Mouse (Mus musculus) lung, postnatal 25 days (tissue): ENCODE data around the gene Pi4k2b.
"Not testable (repeated sequence)": the region's sequence is repeated elsewhere in the genome, so short reads cannot be mapped to it uniquely, and the experiment has no call there.

Experiments used
- DNase-seq: peaks from one replicate; pipeline ENCODE4 v3.0.0; 2022; ENCODE audit warnings: low spot score

Gene Pi4k2b

GRCm38 (mm10) chr5:52741391-52742111, at the start of gene Pi4k2b:
TSS of gene Pi4k2b (plus strand) at chr5:52741574.
- peak; percentile 87 for DNase-seq

DNA sequence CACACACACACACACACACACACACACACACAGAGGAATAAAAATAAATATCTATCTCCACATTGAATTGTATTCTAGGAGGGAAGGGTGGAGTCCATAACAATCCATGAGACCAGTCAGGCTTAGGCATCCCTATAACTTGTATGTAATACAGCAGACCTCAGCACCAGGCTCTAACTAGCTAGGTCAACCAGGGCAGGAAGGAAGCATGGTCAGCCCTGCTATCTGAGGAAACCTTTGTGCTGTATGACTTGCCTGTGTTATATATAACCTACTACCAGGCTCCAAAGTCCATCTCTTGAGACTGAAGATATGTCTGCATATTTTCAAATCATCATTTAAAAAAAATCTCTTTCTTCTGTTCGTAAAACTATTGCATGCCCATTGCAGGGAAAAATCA, 44.1 kb upstream of the Pi4k2b start:
- no peak for DNase-seq

GRCm38 (mm10) chr5:52697882-52698440, 43.4 kb upstream of the Pi4k2b start:
- DNase-seq = not testable (repeated sequence)

DNA sequence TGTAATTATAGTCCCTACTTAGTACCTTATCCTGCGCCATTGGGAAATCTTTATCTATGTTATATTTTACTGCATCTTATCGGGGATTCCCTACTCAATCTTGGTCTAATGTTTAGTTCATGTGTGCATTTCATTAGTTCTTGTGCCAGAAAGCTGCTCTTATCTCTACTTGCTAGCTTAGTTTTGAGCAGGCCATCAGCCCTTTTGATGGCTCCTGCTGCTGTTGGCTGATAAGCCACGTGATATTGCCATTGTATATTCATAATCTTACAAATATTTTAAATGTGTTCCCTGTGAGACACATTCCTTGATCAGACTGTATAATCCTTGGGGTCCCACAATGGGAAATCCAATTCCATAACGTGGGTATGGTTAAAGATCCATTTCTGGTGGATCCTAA, 36.8 kb upstream of the Pi4k2b start:
- no peak for DNase-seq

GRCm38 (mm10) chr5:52712704-52713103, 28.7 kb upstream of the Pi4k2b start:
- no peak for DNase-seq

DNA sequence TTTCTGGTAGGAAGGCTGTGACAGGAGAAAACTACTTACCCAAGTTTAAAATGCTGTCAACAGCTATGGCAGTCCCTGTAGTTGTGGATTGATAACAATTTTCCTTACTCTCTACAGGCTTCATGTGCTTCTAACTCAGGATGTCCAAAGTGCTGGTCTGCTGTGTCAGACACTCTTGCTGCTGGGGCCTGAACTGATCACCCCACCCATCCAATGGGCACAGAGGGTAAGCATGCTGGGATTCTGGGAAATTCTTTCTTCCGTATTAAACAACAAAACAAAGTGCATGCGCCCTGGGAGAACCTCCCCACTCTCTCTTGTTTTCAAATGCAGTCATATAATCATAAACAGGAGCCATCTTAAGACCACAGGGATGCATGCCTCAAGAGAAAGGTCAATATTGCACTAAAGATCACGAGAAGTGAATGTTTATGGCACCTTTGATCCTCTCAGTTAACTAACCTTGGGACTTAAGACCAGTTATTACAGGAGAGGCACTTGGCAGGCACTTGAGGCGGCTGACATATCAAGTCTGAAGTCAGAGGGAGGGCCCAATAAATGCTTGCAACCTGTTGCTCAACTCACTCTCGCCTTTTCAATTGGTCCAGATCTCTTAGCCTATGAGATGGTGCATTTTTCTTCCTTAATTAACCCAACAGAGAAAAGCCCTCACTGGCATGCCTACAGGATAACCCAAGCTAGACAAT, 24.5 kb upstream of the Pi4k2b start:
- DNase-seq = peak; percentile 69

DNA sequence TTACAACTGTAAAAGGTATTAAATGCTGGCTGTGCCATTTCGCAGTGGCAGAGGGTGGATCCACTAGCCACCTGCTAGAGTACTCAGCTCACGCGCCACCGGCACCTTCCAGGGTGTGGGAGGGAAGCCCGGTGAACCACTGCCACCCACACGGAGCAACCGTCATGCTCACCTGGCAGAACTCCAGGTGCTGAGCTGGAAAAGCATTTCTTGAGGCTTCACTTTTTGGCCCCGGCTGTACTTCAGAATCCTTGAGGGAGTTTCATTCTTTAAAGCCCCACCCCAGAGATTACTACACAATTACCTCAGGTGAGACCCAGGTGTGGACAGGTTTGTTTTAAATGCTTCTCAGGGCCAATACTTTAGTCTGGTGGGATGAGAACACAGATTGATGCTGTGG, 20.4 kb upstream of the Pi4k2b start:
- DNase-seq = peak; percentile 77

DNA sequence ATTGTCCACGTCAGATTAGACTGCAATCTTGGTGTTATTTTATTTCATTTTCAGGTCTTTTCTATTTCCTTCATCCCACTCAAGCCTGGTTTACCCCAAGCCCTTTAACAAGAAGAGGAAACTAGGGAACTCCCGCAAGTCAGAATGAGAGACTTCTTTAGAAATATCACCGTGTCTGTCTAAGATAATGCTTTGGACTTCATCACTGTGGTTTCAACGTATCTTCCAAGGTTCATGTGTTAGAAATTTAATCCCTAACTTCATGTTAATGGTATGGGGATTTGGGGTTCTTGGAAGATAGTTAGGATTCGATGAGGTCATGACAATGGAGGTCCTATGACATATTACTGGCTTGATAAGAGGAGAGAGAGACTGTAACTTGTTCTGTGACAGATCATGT, 13.6 kb upstream of the Pi4k2b start:
- no peak for DNase-seq

DNA sequence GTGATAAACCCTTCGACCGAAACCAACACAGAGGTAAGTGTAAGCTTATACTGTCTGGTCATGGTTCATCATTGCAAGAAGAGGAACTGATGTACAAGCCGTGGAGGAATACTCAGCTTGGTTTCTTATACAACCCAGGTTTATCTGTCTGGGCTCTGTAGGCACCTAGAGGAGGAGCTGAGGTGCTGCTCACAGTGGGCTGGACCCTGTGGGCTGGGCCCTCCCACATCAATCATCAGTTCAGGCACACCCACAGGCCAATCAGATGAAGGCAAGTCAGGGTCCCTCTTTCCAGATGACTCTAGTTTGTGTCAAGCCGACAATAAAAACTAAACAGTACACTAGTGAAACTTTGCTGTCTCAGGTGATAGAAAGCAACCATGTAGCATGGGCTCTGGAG, 8.6 kb upstream of the Pi4k2b start:
- no peak for DNase-seq

DNA sequence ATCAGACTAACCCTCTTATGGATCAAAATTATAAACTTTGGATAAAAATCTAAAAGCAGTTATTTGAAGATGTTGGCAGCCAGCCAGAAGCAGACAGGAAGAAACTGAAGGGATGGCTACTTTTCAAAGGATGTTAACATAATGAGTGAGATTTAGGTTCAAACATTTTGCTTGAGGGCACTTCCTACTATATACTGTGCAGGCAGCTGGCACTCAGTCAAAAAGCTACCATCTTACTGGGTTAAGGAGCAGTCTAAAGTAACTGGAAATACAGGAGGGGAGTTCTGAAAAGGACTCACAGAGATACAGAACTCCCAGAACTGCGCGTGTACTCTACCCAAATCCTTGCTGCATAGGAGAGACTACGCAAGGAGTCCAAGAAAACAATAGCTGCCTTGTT, 5.3 kb upstream of the Pi4k2b start:
- no peak for DNase-seq

DNA sequence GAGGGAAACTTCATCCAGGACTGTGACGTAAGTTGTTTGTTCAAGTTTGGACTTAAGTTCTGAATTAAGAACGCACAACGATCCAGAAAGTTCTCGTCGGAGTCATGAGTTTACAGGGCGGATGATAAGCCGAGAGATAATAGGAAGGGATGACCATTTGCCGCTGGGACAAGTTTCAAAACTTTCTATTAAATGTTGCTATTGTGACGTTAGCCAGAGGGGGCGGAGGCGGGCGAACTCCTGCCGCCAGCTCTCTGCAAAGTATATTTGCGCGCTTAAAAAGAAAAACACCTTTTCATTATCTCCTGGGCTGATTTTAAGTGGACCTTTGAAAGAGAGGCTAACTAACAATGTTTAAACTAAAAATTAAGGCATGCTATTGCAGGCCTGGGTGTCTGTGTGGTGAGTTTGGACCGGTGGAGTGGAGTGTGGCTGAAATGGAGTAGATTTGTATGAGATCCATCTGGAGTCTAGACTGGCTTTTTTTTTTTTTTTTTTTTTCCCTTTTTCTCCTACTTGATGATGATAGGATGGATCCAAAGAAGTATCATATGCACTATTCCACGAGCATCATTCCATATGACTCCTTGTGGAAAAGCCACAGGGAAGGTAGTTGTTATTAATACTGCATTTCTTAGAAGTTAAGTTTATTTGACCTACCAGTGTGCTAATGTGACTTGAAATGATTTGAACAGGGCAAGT, 889 bp downstream of the Pi4k2b start:
- DNase-seq = peak; percentile 59

DNA sequence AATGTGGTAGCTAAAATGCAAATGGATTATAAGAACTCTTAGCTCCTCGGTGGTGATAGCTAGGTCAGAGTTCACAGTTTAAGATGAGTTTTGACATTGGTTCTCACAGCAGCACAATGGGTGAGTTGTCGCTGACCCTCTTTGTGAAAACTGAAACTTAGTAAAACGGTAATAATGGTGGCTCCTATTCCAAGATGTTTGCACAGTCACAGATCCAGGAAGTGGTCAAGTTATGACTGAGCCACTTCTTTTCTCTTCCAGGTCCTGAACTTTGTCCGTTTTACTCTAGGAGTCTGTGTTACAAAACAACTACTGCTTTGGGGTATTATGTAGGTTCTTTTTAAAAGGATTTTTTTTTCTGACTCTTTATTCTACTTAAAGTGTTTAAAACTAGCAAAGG, 1.9 kb downstream of the Pi4k2b start:
- peak; percentile 17 for DNase-seq

- DNase-seq = no peak
These were observed 5.5 kb downstream of the Pi4k2b start for GRCm38 (mm10) chr5:52746920-52747319.

- peak; percentile 88 for DNase-seq
These were observed 7.4 kb downstream of the Pi4k2b start for GRCm38 (mm10) chr5:52748732-52749131.

DNA sequence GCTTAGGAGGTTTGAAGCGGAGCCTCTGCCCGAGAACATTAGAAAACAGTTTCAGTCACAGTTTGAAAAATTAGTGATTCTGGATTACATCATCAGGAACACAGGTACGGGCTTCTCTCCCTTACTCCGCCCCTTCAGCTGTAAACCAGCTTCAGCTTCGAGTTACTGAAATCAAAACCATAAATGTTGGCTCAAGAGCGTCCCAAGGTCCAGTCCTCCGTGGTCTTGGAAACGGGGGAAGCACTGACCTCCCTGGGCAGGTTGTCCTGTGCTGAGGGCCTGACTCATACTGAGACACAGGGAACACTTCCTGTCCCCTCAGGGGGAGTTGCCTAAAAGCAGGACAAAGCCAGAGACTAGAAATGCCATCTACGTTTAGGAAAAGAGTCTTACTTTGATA, 11.8 kb downstream of the Pi4k2b start:
- DNase-seq = peak; percentile 17

DNA sequence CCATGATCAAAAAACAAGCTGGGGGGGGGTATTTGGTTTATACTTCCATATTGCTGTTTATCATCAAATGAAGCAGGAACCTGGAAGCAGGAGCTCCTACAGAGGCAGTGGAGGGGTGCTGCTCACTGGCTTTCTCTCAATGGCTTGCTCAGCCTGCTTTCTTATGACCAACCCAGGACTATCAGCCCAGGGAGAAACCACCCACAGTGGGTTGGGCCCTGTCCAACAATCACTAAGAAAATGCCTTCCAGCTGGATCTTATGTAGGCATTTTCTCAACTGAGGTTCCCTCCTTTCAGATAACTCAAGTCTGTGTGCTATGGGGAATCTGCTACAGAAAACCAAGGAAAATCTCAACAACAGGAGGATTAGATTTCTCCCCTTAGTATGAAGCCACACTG, 12.8 kb downstream of the Pi4k2b start:
- DNase-seq = no peak

DNA sequence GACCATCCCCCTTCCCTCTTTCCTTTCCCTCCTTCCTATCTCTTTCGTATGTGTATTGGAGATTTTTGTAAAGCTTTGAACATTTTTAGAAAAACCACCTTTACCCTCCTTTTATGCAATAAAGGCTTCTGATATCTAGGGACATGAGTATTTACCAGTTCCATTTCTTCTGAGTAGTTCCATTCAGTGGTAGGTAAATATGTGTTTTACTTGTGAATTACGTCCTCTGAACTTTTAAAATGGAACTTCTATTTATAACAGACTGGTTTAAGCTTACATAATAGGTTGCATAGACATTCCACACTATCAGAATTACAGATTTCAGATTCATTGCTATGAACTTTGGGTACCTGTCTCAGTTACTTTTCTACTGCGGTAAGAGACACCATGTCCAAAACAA, 14.0 kb downstream of the Pi4k2b start:
- peak; percentile 32 for DNase-seq

DNA sequence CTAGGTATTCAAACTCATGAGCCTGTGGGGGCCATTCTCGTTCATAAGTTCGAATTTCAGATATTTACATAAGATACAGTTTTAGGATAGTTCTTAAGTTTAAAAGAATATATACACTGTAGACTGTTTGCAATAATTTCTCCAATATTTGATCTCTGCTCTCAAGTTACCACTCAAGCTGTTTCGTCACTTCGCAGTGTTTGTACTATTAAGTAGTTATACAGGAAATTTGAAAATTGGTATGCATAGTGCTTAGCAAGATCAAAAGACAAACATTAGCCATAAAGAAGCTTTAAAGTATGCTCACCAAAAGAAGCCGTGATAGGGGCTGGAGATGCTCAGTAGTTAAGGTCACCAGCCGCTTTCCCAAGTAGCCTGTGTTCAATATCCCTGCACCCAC, 14.6 kb downstream of the Pi4k2b start:
- peak; percentile 69 for DNase-seq

- DNase-seq = peak; percentile 53
These were observed 21.2 kb downstream of the Pi4k2b start for GRCm38 (mm10) chr5:52762586-52762985.

GRCm38 (mm10) chr5:52774267-52774666, 32.9 kb downstream of the Pi4k2b start:
- no peak for DNase-seq

DNA sequence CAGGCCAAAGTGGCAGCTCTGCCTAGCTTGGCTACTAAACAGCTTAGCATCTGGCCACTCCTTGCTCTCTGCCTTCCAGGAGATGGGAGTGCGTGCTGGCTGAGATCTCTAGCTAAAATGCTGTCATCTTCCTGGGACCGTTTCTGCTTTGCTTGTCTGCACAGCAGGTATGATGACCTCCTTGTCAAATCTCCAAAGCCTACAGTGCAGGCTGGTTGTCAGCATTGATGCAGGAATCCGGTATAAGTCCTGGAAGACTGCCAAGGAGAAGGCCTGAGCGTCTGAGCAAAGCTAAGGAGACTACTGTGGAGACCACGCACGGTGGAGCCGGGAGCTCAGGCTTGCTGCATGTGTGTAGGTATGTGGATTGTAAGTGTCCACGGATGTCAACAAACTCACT, 33.9 kb downstream of the Pi4k2b start, which contains the start of gene Zcchc4:
Gene Zcchc4 (plus strand): TSS at position 173 of the 400 bp plus-strand sequence.
- no peak for DNase-seq

GRCm38 (mm10) chr5:52776466-52777354, 35.3 kb downstream of the Pi4k2b start:
- not testable (repeated sequence) for DNase-seq
